Mouse (Mus musculus) c-Kit-positive CD71-negative TER-119-negative erythroid progenitor cells, embryonic 14.5 days (primary cell): ENCODE measurements around the gene Ikzf3.

Experiments used
- DNase-seq: peaks from one replicate; pipeline ENCODE4 v3.0.0-alpha.2; 2013; ENCODE audit warnings: low read depth

Ikzf3 gene

DNA sequence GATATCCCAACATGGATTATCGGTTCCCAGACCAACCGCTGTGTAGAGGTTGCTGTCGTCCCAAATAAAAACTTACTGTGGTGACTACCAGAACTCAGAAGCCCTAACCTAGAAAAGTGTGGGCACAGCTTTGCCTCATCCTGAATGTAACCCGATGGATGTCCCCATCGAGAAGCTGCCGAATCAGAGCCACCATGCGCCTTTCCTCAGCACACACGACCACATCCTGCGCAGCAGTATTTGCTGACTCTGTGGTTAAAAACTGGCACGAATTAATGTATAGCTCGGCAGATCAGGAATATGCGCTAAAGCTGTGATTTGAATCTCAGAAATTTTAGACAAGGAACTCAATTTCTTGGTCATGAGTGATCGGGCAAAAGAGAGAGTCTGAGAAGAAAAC lies 33.0 kb downstream of the Ikzf3 start:
- DNase-seq = no peak

DNA sequence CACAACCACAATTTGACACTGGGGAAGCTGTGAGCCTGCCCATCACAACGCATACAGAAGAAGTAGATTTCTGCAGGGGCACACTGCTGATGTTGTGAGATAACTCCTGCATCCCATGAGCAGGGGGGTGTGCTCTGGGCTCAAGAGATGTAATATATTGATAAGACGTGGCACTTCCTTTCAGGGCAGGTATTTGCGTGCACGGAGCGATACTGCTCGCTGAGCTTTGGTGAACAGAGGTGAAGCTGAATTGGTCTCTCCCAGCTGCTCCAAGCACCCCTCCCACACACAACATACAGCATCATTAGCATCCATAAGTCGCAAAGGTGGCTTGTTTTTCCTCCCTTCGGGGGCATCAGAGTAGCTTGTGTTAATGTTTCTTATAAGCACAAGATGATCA lies 35.7 kb downstream of the Ikzf3 start:
- DNase-seq = no peak

DNA sequence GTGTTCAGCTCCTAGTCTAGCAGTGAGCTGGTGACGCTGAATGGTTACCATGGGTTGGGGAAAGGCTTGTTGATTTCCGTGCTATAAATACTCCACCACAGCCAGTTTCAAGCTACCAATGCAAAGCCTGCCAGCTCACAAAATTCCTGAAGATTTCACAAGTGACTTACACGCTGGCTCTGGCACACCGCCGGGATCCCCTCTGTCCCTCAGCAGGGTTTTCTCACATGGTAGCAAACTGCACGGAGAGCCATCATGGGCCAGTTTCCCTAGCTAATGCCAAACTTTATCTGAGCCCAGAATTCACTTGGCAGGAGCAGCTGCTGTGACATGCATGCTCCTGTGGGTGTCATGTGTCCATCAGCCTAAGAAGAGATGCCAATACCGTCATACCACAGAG lies 36.4 kb downstream of the Ikzf3 start:
- DNase-seq = no peak

DNA sequence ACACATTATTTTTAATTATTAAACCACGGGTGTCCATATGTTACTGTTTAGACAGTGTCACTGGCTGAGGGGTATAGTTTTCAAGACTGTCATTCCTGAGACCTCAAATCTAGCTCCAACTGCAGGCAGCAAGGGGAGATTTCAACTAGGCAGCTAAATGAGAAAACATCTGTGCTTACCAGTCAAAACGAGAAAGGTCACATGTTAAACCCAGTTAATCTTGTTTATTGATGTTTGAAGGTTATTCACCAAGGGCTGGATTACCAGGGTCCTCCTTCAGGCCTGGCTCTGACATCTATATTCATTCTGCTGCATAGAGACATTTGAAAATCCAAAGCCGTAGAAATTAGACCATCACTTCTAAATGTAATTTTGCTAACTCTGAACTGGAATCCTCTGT lies 40.9 kb downstream of the Ikzf3 start:
- DNase-seq = no peak

DNA sequence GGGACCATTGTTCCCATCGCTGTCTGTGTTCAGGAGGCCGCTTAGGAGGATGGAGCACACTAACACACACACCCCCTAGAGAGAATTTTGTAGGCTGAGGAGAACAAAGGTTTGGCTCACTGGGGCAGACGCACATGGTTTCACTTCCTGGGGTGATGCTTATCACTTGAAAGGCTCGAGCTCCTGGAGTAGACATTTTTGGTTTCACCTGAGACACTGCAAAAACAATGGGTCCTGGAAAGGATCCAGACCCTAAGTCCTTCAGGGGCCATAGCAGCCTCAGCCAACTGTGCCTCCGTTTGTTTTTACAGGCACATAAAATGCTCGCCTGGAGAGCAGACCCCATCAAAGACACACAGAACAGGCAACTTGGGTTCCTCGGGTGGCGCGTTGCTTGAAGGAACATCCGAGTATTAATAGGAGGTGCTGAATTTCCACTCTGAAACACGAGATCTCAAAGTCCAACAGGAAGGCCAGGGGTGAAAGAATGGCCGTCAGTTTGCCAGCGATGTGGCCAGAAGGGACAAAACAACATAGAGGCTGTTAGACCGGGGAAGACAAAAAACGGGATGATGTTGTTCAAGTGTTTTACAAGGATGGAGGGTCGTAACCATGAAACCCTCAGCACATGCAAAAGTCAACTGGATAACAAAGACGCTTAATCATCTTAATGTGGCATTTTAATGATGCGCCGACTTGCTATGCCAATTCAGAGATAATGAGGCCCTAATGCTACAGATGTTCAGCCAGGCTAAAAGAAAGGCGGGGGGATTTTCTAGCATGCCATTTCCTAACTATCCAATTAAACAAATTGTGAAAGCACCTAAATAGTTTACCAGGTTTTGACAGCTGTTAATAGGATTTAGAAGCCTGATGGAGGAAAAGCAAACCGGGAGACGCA lies 48.2 kb downstream of the Ikzf3 start:
- DNase-seq = no peak

DNA sequence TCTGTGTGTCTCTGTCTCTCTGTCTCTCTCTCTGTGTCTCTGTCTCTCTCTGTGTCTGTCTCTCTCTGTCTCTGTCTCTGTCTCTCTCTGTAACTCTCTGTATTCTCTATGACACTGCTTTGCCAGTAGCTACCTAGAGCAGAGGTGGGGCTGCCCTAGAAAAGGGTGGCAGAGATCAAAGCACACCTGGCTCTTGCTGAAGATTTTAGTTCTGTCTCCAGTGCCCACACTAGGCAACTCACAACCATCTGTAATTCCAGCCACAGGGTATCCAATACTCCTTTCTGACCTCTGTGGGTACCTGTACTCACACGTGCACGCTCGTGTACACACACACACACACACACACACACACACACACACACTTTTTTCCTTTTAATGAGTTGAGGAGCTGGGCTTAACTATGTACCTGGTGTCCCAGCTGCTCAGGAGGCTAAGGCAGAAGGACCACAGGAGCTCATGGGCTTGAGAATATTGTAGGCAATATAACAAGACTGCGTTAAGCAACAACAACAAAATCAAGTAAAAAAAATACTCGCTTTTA lies 50.6 kb downstream of the Ikzf3 start:
- no peak for DNase-seq

DNA sequence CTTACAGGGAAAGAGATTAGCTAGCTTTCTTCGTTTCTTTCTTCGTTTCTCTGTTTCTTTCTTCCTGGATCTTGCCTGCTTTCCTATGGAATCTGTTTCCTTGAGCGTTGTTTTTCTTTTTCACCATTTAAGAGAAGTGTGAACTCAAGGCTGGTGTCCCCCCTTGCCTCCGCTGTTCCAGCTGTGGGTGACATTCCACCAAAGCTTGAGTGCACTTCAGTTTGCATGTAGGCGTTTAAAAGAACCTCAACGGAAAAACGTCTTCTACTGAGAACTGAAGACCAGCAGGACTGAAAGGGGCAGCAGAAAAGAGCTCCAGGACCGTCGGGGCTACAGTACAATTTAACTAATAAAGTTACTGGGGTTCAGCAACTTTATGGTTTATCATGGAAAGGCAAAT lies 52.4 kb downstream of the Ikzf3 start:
- no peak for DNase-seq

DNA sequence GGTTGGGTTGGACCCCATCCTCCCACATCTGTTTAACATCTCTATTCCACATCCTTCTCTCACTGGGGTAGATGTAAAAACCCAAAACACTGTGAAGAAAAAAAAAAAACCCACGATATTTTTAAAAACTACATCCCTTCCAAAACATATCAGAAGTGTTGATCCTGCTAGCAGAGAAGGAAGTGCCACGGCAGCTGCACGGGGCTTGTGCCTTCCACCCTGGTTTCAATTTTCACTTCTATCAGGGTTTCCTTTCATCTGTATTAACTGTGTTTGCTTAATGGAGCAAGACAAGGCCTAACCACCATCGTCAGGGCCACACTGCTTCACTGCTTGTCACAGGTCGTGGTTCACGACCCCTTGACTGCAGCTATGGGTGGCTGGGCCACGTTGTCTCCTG lies 52.9 kb downstream of the Ikzf3 start:
- DNase-seq = no peak

DNA sequence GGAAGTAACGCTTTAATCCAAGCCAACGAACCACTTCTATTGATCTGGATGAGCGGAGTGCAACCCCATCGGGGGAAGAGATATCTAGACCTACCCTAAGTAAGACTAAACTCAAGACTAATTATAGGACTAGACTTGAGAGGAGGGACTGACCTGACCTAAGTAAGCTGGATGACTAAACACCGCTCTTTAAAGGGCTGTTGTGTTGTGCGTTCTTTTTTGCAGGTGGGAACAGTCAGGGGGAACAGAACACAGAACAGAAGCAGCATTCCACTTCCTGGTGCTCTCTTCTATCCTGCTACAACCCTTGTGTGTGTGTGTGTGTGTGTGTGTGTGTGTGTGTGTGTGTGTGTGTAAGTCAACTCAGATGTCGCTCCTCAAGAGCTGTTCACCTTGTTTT lies 54.3 kb downstream of the Ikzf3 start:
- no peak for DNase-seq

DNA sequence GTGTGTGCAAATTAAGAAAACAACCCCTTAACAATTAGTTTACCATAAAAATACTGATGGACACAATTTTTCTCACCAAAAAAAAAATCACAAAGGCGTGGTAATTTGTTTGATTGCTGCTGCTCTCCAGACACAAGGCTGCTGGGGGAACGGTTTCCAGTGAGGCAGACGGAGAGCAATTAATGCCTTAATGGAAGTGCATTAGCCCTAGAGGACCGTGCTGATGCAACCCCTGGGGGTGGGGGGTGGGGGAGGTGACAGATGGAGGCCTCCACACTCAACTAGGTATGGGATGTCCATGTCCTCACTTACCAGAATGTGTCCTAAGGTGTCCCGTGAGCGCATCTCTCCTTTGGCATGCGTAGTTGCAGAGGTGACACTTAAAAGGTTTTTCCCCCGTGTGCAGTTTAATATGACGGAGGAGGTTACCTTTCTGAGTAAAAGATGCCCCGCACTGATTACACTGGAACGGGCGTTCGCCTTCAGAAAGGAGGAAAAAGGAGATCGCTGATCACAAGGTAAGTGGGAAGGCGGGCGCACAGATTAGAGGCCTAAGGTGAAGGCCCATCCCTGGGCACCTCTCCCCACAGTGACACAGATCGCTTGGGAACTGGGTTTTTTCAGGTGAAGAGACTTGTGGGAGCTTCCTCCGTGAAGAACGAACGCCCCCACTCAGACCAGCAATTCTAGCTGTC lies 57.1 kb downstream of the Ikzf3 start:
- no peak for DNase-seq

DNA sequence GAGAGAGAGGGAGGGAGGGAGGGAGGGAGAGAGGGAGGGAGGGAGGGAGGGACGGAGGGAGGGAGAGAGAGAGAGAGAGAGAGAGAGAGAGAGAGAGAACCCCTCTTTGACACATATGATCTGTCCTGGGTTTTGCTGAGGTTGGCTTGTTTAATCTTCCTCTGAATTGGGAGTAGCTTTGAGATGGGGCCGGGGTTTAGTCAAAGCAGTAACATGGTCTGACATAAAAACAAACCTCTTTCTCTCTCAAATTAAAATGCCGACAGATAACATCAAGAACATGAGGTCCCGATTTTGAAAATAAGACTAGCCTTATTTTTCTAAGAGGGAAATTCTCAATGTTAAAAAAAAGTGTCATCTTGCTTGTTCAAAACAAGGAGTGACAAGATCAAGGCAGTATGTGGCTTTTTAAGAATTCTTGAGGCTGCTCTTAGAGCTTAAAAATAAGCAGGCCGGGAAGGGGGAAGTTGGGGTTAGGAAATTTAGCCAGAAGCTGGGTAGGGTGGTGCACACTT lies 58.2 kb downstream of the Ikzf3 start:
- no peak for DNase-seq

DNA sequence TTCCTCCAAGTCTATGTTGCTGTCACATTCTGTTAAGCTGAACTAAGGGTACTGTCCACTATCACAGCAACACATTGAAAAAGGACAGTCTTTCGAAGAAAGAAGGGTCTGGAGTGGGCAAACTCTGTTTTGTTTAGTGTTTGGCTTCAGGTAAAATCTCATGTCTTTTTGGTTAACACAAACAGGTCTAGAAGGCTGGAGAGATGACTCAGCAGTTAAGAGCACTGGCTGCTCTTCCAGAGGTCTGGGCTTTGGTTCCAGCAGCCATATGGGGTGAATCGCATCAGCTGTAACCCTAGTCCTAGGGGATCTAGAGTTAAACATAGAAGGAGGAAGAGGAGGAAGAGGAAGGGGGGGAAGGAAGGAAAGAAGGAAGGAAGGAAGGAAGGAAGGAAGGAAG lies 60.1 kb downstream of the Ikzf3 start:
- no peak for DNase-seq

DNA sequence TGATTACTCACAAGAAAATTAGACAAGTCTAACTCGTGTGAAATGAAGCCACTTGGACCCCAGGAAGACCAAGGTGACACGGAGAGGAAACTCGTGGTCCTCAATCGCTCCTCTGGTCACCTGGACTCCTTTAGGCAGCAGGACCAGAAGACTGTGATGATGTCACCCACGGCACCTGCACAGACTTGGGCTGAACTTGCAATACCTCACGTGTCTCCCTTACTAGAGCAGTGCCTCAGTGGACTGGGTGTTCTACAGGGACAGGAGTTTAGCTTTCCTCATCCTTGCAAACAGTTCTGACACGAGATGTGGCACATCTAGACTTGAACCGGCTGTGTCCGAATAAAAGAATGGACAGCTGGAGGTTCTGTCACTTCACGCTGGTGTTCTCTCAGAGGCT lies 63.8 kb downstream of the Ikzf3 start:
- no peak for DNase-seq

DNA sequence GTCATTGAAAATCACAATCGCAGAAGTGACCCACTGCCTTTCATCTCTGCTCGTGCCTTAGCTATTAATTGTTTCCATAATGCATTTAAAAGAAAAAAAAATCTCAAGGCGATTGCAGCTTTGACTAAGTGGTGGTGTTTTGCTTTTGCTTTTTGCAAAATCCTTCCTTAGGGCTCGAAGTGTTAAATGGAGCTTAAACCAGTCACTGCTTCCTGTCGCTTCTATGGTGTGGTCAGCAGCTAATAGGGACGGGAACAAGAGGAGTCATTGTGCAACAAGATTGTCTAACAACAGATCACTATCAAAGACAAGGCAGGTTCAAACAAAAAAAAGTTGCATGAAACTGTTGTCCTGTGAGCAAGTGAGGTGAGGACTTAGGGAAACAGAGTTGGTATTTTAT lies 64.6 kb downstream of the Ikzf3 start:
- DNase-seq = no peak

DNA sequence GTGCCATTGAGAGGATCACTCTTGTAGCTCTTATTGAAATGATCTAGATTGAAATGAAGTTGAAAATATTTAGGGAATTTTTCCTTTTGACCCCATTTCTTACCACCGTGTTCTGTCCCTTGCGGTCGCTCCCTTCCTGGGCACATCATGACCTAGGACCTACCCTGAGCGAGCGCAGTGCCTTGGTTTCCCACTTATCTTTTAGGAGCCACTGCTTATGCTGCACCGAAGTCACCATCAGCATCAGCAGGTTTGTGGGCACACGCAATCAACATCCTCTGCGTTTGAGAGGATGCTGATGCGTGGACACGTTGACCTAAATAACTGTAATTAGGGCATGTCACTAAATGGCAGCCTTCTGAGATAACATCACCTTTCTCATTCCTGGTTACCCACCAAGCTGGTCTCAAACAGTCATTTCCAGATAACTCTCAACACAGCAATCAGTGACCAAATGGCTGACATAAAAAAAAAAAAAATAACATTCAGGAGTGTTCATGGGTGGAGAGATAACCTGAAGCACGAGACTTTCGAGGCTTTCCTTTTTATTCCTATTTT lies 65.8 kb downstream of the Ikzf3 start:
- no peak for DNase-seq

DNA sequence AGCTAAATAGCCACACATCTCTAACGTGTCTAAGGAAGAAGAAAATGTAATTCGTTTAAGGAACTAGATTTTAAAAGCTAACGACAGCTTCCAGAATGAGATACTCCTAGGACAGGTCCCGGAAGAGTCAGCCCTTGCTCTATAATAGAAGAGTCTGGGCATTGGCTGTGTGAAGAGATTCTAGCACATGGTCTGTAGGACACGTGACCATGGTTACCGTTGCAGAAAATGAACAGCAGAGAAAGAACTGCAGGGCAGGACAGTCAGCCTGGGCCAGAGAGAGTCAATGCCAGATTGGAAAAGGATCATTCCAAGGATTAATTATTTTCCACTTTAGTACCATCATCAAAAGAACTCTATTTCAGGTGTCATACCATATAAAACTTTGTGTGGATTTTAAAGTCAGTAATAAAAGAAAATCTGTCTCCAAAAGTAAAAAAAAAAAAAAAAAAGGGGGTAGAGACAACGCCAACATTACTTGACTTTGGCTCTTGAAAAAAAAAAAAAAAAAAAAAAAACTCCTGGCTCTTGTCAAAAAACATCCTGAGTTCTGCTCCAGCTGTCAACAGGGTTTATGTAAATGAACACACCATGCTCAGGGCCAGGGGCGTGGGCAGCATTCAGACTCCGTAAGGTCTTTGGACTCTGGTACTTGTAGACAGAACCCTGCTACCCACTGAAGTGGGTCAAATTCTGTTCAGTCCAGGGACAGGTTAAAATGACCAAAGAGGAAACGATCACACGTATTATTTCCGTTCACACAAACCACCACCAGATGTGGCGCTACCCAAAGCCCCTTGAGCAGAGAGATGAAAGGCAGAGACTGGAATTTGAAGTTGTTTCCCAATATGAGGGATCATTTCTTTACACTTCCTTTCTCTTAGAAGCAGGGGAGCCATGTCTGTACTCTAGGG lies 66.5 kb downstream of the Ikzf3 start:
- DNase-seq = no peak

DNA sequence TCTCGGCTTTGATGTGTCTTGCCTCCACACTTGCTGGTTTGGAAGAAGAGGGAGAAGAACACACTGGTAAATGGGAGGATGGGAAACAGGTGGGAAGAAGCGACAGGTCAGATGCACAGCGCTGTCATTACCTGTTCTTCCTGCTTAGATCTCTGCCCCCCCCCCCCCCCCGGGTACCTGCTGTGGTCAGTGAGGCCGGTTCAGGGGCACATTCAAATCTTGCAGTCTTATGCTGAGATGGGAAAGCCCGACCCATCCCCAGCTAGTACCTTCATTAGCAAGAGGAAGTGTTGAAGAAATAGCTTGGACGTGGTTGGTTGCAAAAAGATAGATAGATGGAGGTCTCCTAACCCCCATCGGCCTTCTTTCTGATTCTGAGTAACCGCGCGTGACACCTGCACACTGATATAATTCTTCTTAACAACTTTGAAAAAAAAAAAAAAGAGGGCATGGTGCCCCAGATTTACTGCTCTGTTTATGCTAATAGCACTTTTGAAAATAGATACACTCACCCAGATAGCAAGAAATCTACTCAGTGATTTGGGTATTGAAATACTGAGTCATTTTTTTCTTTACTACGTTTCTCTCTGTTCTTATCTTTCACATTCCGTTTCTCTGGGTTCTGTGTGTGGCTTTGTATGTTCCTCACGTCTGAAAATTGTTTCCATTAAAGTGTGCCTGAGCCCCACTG lies 68.7 kb downstream of the Ikzf3 start:
- no peak for DNase-seq

DNA sequence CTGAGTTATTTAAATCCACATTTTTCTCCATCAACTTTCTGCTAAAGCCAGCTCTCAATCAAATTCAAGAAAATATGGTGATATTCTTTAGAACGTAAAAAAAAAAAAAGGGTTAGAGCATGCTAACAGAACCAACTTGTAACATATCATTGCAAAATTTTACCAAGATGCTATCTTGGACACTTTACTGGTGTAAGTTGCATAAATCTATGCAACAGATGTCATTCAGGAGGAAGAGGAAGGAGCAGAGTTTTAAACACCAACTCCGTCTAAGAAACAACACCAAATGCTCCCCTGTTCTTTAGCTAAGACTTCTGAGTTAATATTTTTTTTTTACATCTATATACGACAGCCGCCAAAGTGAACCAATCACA lies 69.4 kb downstream of the Ikzf3 start:
- no peak for DNase-seq

DNA sequence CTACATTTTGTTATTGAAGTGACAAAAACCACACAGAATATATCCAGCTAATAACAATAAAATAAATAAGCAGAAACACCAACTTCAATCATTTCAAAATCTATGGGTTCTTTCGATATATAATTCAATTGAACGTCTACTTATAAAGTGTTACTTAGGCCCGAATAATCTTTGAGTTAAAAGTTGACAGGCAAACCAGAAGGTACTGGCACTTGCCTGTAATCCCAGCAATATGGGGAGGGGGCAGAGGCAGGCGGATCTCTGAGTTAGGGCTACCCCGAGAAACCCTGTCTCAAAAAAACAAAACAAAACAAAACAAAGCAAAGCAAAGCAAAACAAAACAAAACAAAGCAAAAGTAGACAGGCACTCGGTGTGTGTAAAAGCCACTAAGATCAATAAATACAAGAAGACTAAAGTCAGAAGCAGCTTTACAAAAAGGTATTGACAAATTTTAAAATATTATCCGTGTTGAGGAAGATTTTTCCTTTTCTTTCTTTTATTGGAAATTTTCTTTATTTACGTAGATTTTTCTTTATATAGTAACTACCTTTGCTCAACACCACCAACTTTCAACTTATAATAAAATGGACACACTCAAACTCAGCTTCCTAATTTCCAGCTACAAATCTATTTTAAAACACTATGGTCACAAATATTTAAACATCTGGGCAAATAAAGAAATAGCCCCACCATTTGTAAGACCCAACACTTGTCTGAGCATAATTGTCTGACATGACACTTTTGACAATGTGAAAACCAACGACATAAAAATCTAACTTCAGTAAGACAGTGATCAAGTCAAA lies 70.0 kb downstream of the Ikzf3 start:
- DNase-seq = no peak

DNA sequence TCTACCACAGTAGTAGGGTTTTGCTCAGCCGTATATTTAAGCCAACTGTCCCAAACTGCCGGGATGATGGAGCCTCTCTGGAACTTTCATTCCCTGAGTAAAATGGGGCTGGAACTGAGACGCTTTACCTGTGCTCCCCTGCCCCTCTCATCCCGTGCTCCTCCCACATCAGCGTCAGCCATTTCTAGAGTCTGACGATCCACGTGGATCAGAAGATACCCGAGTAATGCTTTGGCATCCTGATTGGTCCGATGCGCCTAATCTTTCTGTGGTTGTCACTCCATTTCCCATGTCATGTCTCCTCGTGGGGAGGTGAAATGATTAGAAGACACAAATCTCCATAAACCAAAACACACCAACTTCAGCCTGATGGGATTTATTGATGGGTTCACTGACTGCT lies 70.9 kb downstream of the Ikzf3 start:
- DNase-seq = no peak
